Mouse (Mus musculus) brown adipose tissue, adult 24 weeks (tissue): ENCODE measurements around the gene Glis1. TPM values are rescaled to one million over a fixed set of nuclear protein-coding genes. Genes with fewer than 3 reads are reported as not detected.

Experiments
- H3K27ac ChIP-seq: fragments of 200-500 bp; replicated peaks from 2 replicates; pipeline ENCODE4 v1.5.1; 2012; ENCODE audit warnings: low read depth, mild to moderate bottlenecking, low read length
- H3K4me1 ChIP-seq: fragments of 200-500 bp; 2 replicates; pipeline ENCODE4 v1.6.1; 2012; ENCODE audit warnings: low read length, mixed read lengths; ENCODE audit not compliant: control insufficient read depth, insufficient read depth, insufficient read length
- H3K4me3 ChIP-seq: fragments of 200-500 bp; 2 replicates; pipeline ENCODE4 v1.5.1; 2012; ENCODE audit warnings: low read depth, mild to moderate bottlenecking, low read length, moderate library complexity; ENCODE audit not compliant: insufficient read depth
- polyA plus RNA-seq: library from polyadenylated mRNA; stranded (reverse); fragments of >200 nt; gene quantifications from 2 replicates; pipeline ENCODE4 v1.2.4, GENCODE M21; 2012; ENCODE audit not compliant: missing spikeins, insufficient read depth, insufficient read length

Gene Glis1
- polyA plus RNA-seq, 1 experiment = not detected

DNA sequence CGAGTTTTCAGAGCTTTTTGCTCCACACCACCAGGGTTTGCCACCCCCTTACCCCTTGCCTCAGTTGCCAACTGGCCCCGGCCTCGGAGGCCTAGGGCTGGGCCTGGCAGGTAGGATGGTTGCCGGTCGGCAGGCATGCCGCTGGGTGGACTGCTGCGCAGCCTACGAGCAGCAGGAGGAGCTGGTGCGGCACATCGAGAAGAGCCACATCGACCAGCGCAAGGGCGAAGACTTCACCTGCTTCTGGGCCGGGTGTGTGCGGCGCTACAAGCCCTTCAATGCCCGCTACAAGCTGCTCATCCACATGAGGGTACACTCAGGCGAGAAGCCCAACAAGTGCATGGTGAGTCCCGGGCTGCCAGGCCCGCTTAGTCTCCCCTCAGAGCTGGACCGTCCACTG is 133.8 kb downstream of the Glis1 start:
- H3K4me3 ChIP-seq = no peak overlapping the region
- no peaks in the 10 kb centered on the region for H3K4me1 ChIP-seq
- no peak overlapping the region for H3K27ac ChIP-seq

DNA sequence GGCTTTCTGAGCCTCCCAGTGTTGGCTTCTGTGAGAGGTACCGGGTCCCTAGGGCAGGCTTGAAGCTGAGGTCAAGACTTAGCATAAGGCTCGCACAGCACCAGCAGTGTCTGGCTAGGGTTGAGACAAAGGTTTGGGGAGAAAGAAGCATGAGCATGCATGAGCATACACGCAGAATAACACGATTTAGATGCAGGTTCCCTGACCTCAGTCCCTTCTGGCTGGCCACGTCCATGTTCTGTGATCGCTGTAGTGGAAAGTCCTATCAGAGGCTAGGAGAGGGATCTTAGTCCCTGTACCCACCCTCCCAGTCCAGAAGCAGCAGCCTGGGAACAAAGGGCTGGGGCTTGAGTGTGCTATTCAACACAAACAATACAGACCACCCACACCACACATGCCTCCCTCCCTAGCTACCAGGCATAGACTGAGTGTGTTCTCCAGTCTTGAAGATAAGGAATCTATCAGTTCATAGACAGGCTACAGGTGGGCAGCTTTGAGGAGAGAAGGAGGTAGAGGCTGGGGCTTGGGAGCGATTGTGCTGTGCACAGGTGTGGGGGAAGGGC is 134.6 kb downstream of the Glis1 start:
- Histone ChIP-seq H3K4me1 (no peaks in the 10 kb centered on the region), H3K4me3 (no peak overlapping the region), H3K27ac (no peak overlapping the region)

- H3K4me3 ChIP-seq = no peak overlapping the region
- no peak overlapping the region for H3K27ac ChIP-seq
- no peaks in the 10 kb centered on the region for H3K4me1 ChIP-seq
Measured at GRCm38 (mm10) chr4:107570329-107571014, 136.1 kb downstream of the Glis1 start.

DNA sequence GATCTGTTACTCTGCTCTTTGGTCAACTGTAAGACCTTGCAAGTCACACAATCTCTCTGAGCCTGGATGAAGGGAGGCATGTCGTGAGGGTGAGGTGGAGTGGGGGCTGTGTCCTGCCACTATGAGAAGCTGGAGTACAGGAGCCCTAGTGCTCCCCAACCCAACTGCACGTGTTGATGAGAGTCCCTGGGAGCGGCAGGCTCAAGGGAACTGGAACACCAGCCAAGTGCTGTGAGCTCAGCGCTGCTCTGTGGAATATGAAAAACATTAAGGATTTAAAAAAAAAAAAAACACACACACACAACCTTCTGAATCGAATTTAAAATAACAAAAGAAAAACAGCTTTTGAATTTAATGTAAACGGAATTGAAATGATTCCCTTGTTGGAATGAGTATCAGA is 141.4 kb downstream of the Glis1 start:
- Histone ChIP-seq H3K27ac (no peak overlapping the region), H3K4me3 (no peak overlapping the region), H3K4me1 (no peaks in the 10 kb centered on the region)

GRCm38 (mm10) chr4:107576742-107577141 is 142.4 kb downstream of the Glis1 start:
- H3K4me1 ChIP-seq = no peaks in the 10 kb centered on the region
- no peak overlapping the region for H3K27ac ChIP-seq
- no peak overlapping the region for H3K4me3 ChIP-seq

GRCm38 (mm10) chr4:107577146-107577839 is 142.9 kb downstream of the Glis1 start:
- Histone ChIP-seq H3K4me3 (no peak overlapping the region), H3K27ac (no peak overlapping the region), H3K4me1 (no peaks in the 10 kb centered on the region)

GRCm38 (mm10) chr4:107580883-107581282 is 146.5 kb downstream of the Glis1 start:
- no peak overlapping the region for H3K27ac ChIP-seq
- H3K4me3 ChIP-seq = no peak overlapping the region
- H3K4me1 ChIP-seq = no peaks in the 10 kb centered on the region

GRCm38 (mm10) chr4:107586391-107586790 is 152.0 kb downstream of the Glis1 start:
- H3K4me1 ChIP-seq = no peaks in the 10 kb centered on the region
- no peak overlapping the region for H3K27ac ChIP-seq
- no peak overlapping the region for H3K4me3 ChIP-seq

DNA sequence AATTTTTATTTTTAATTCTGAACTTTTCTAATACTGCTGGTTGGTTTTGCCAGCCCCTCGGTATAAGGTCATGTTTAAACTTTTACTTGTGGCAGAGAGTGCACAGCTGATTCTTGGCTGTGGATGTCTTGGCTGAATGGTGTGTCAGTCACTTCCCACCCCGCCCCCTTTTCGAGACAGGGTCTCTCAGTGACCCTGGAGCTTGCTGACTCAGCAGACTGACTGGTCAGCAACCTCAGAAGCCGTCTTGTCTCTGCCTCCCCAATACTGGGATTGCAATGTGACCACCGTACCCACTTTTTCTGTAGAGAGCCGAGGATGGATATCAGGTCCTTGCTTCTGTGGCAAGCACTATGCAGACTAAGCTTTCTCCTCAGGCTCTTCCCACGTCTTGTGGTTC is 154.2 kb downstream of the Glis1 start:
- H3K27ac ChIP-seq = no peak overlapping the region
- no peak overlapping the region for H3K4me3 ChIP-seq
- H3K4me1 ChIP-seq = no peaks in the 10 kb centered on the region

DNA sequence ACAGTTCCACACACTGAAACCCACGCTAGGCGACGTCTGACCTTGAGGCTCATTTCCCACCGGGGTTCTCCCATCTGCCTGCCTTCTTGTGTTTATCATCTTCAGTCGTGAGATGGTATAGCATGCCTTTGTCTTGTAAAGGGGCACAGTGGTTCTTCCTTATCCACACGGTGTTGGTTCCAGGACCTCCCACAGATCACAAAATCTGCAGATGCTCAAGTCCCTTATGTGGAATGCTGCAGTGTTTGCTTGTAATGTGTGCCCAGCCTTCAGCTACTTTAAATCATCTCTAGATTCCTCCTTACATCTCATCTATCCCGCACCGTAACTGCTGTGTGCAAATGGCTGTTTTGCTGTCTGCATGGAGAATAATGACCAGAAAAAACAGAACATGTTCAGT is 154.7 kb downstream of the Glis1 start:
- Histone ChIP-seq H3K27ac (no peak overlapping the region), H3K4me3 (no peak overlapping the region), H3K4me1 (no peaks in the 10 kb centered on the region)

DNA sequence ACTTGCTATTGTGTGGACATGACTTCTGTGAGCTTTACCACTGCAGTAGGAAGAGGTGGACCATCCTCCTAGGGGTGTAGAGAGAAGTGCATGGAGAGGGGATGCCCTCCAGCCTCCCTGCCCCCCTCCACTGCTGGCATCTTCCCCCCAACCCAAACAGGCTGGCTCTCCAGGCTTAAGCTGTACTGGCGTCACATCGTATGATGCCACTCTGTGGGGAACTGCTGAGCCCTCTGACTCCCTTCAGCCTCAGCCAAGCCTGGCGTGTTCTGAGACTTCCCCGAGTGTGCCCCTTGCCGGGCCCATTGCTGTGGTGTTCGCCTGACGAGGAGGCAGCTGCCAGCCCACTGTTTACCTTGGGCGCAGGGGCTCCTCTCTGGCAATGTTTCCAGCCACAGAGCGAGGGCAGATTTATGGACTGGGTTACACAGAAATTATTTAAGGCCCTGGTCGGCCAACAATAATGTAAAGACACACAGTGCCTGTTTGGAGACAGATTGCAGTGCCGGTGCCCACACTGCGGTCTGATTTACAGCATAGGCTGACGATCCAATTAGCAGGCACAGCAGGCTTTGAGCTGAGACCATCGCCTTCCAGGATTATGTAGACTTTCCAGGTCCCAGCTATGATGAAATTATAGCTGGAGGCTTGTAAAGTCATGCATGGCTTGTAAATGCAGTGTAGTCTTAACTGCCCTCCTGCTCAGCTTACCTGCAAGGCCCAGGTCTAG is 156.6 kb downstream of the Glis1 start:
- Histone ChIP-seq H3K4me3 (no peak overlapping the region), H3K4me1 (no peaks in the 10 kb centered on the region), H3K27ac (no peak overlapping the region)

DNA sequence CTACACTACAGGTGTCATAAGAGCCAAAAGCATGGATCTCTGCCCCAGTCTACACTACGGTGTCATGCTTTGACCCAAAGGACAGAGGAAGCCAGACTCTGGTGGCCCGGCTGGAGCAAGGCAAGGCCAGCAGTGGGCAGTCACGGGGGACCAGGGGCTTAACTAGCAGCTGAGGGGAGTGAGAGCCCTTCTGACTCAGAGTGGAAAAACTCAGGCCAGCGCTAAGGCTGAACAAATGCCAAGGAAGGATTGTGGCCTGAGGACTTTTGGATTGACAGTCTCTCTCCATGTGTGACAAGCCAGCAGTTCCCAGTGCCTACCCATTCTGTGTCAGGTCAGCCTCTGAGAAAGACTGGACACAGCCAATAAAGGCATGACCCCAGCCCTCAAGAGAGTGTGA is 159.0 kb downstream of the Glis1 start:
- no peak overlapping the region for H3K4me3 ChIP-seq
- no peak overlapping the region for H3K27ac ChIP-seq
- no peaks in the 10 kb centered on the region for H3K4me1 ChIP-seq

DNA sequence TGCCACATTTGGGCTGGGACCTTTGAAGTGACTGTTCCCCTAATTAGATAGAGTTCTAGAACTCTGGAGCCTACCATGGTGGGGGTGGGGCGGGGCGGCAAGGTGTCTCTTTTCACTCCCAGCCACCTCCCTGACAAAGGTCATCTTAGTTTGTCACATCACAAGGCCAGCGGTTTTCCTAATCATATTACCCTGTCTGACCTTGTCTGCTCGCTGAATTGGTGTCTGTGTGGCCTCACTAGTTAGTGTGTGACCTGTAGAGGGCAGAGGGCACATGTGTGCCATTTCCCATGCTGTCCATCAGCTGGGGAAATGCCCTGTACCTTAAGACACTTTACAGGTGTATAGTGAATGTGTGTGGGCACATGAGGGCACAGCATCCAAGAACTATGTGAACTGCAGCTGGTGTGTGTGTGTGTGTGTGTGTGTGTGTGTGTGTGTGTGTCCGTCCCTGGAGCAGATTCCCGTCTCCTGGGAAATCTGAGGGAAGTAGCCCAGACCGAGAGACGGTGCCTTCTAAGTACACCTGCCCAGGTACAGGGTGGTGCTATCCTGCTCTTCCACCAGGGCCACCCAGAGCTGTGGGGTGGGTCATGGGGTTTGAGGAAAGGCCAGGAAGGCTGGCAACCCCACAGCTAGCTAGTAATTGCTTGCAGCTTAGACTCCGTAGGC is 163.0 kb downstream of the Glis1 start:
- H3K4me3 ChIP-seq = no peak overlapping the region
- H3K4me1 ChIP-seq = no peaks in the 10 kb centered on the region
- no peak overlapping the region for H3K27ac ChIP-seq

- H3K27ac ChIP-seq = no peak overlapping the region
- no peaks in the 10 kb centered on the region for H3K4me1 ChIP-seq
- H3K4me3 ChIP-seq = no peak overlapping the region
Measured at GRCm38 (mm10) chr4:107597898-107598580, 163.6 kb downstream of the Glis1 start.
